Mouse (Mus musculus) lung, postnatal 0 days (tissue): Measurements from ENCODE around the gene Upp2. TPM values are rescaled to one million over a fixed set of nuclear protein-coding genes. Genes with fewer than 3 reads are reported as not detected.

ENCODE experiments used
- ATAC-seq: fragments of 200-750 bp; cut with Nextera tagmentation; 2 replicates; pipeline ENCODE4 v1.8.0; 2017; ENCODE audit warnings: moderate library complexity
- DNase-seq: peaks from one replicate; pipeline ENCODE4 v3.0.0-alpha.2; 2016; ENCODE audit warnings: low spot score
- H3K27ac ChIP-seq: fragments of 300-500 bp; sonication (generic); 2 replicates; pipeline ENCODE4 v1.5.1; 2014; ENCODE audit warnings: antibody characterized with exemption, mild to moderate bottlenecking, low read length, mixed read lengths
- H3K27me3 ChIP-seq: fragments of 300-500 bp; sonication (generic); replicated peaks from 2 replicates; pipeline ENCODE4 v1.6.1; 2014; ENCODE audit warnings: low read length, mixed read lengths; ENCODE audit not compliant: insufficient read depth
- H3K36me3 ChIP-seq: fragments of 300-500 bp; sonication (generic); 2 replicates; pipeline ENCODE4 v1.6.1; 2014; ENCODE audit warnings: low read length, mixed read lengths; ENCODE audit not compliant: insufficient read depth
- H3K4me1 ChIP-seq: fragments of 300-500 bp; sonication (generic); 2 replicates; pipeline ENCODE4 v1.6.1; 2014; ENCODE audit warnings: antibody characterized with exemption, low read depth, low read length, mixed read lengths; ENCODE audit not compliant: insufficient read depth
- H3K4me2 ChIP-seq: fragments of 300-500 bp; sonication (generic); replicated peaks from 2 replicates; pipeline ENCODE4 v1.6.1; 2014; ENCODE audit warnings: low read depth, mild to moderate bottlenecking, low read length, moderate library complexity, mixed read lengths
- H3K4me3 ChIP-seq: fragments of 300-500 bp; sonication (generic); 2 replicates; pipeline ENCODE4 v1.5.1; 2014; ENCODE audit warnings: low read depth, low read length
- H3K9ac ChIP-seq: fragments of 300-500 bp; sonication (generic); replicated peaks from 2 replicates; pipeline ENCODE4 v1.6.1; 2014; ENCODE audit warnings: low read depth, mild to moderate bottlenecking
- H3K9me3 ChIP-seq: fragments of 300-500 bp; sonication (generic); 2 replicates; pipeline ENCODE4 v1.6.1; 2016; ENCODE audit warnings: low read length, mixed read lengths
- CTCF ChIP-seq: IDR thresholded peaks from 2 replicates; pipeline ENCODE4 v1.5.1; 2016; ENCODE audit warnings: antibody characterized with exemption, mild to moderate bottlenecking
- EP300 ChIP-seq: IDR thresholded peaks from 2 replicates; pipeline ENCODE4 v1.6.1; 2016; ENCODE audit warnings: antibody characterized with exemption, mild to moderate bottlenecking, control low read depth
- WGBS: fragments of 180-500 bp; shearing (Covaris S2); extraction: QIAGEN DNeasy Blood & Tissue Kit; methylation state at CpG from one replicate; pipeline ENCODE4 v1.1.7; 2014; 5-methylcytosine and 5-hydroxymethylcytosine counted together
- polyA plus RNA-seq: library from polyadenylated mRNA; unstranded; fragments of >200 nt; fragmentation: Nextera tagmentation; extraction: Ambion mirVana; gene quantifications from 2 replicates; pipeline ENCODE4 v1.2.1, GENCODE M21; 2015

The Upp2 gene
- polyA plus RNA-seq, 1 experiment from 2014 or later: 6.4 TPM

GRCm38 (mm10) chr2:58741213-58741612, 174.1 kb downstream of the Upp2 start:
- TF ChIP-seq EP300: no peak
- ATAC-seq: no peak

GRCm38 (mm10) chr2:58742026-58742425, 174.9 kb downstream of the Upp2 start:
- no peak overlapping the region for H3K4me2 ChIP-seq
- no peak for DNase-seq
- TF ChIP-seq EP300 (no peak), CTCF (no peak)
- no peak overlapping the region for H3K9ac ChIP-seq
- no peaks in the 10 kb centered on the region for H3K9me3 ChIP-seq
- H3K36me3 ChIP-seq: no peaks in the 10 kb centered on the region
- WGBS: 87% methylated on average over 4 of the region's 4 CpGs
- H3K27me3 ChIP-seq: no peaks in the 10 kb centered on the region
- H3K4me1 ChIP-seq: no peaks in the 10 kb centered on the region
- no peak overlapping the region for H3K4me3 ChIP-seq
- no peak overlapping the region for H3K27ac ChIP-seq
- ATAC-seq: no peak

More at GRCm38 (mm10) chr2:58741213-58741612, 174.1 kb downstream of the Upp2 start:
- Histone ChIP-seq H3K4me3 (no peak overlapping the region), H3K27ac (no peak overlapping the region), H3K4me1 (no peaks in the 10 kb centered on the region), H3K4me2 (no peak overlapping the region), H3K9ac (no peak overlapping the region), H3K36me3 (no peaks in the 10 kb centered on the region), H3K27me3 (no peaks in the 10 kb centered on the region), H3K9me3 (no peaks in the 10 kb centered on the region)
- WGBS: 69% methylated on average over 1 of the region's 1 CpGs
- no peak for DNase-seq

DNA sequence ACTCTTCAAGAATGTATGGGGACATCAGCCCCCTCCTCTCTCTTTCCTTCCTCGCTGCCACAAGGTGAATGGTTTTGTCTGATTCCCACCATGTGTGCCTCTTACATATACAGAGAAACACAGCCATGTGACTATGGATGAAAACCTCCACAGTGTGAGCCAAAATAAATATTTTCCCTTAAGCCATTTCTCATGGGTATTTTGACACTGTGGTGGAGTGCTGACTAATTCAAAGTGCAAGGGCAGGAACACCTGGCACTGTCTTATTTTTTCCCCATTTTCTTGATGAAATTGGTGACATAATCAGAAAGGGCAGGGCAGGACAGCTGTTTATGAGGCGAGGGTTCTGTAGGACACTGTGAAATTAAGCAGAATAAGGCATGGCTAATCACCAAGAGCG, 176.3 kb downstream of the Upp2 start:
- ATAC-seq: no peak

DNA sequence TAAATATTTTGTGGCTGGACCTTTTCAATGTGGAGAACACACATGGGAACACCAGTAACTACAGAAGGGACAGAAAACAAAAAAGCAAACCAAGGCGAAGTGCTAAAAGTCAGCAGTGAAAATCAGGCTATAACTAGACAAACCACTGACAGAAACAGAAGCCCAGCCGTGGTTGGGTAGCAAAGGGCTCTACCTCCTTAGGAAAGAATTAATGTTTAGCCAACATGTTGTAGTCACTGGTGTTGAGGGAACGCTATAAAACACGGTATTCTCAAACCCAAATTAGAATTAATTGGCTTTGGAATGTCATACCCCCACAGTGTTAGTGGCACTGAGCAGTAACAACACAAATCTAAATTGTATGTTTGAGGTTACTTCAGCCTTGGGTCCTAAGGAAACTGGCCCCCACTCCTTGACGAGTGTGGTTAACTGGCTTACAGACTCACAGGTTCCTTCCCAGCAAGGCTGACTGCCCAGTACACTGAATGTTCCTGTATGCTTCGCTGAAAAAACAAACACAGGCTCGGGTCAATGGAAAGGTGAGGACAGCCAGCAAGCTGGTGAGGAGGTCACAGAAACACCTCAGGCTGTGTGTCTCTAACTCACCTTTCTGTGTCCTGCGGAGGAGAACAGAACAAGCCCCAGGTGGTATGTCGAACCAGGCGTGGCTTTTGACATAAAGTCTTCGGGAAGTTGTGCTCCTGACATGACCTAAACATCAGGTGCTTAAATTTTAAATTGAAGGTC, 180.6 kb downstream of the Upp2 start:
- 38% methylated on average over 11 of the region's 11 CpGs for WGBS
- no peaks in the 10 kb centered on the region for H3K27me3 ChIP-seq
- no peak for TF ChIP-seq CTCF
- TF ChIP-seq EP300: no peak
- no peak overlapping the region for H3K4me3 ChIP-seq
- H3K4me2 ChIP-seq: no peak overlapping the region
- H3K36me3 ChIP-seq: no peaks in the 10 kb centered on the region
- H3K4me1 ChIP-seq: no peaks in the 10 kb centered on the region
- H3K9me3 ChIP-seq: no peaks in the 10 kb centered on the region
- no peak overlapping the region for H3K27ac ChIP-seq
- no peak for ATAC-seq
- DNase-seq: no peak
- H3K9ac ChIP-seq: no peak overlapping the region

More for the DNA sequence above, 176.3 kb downstream of the Upp2 start:
- no peak for TF ChIP-seq EP300
- Histone ChIP-seq H3K9me3 (no peaks in the 10 kb centered on the region), H3K27me3 (no peaks in the 10 kb centered on the region), H3K4me2 (no peak overlapping the region), H3K4me1 (no peaks in the 10 kb centered on the region), H3K36me3 (no peaks in the 10 kb centered on the region), H3K9ac (no peak overlapping the region), H3K4me3 (no peak overlapping the region), H3K27ac (no peak overlapping the region)
- DNase-seq: peak; percentile 6
- WGBS: 61% methylated on average over 3 of the region's 3 CpGs

DNA sequence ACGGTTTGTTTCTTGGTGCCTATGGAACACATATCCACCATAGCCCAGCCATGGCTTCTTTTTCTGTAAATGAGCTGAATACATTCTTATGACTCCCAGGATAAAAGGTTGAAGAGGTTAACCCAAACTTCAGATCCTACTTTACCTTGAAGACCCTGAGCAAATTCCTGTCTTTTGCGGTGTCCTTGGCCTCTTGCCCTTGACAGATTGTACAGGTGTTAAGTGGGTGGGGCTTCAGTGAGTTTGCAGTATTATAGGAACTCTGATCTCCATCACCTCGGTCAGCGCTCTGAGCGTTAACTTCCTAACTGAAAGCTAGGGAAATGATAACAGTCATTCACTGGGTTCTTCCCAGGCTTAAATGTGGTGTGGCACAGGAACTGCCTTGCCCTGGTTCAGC, 181.2 kb downstream of the Upp2 start:
- Histone ChIP-seq H3K36me3 (no peaks in the 10 kb centered on the region), H3K4me3 (no peak overlapping the region), H3K27me3 (no peaks in the 10 kb centered on the region), H3K9ac (no peak overlapping the region), H3K27ac (no peak overlapping the region), H3K4me1 (no peaks in the 10 kb centered on the region), H3K4me2 (no peak overlapping the region), H3K9me3 (no peaks in the 10 kb centered on the region)
- no peak for ATAC-seq
- TF ChIP-seq EP300: no peak
- TF ChIP-seq CTCF: no peak
- DNase-seq: no peak
- WGBS: 52% methylated on average over 5 of the region's 5 CpGs

GRCm38 (mm10) chr2:58752891-58753290, 185.8 kb downstream of the Upp2 start:
- Histone ChIP-seq H3K4me1 (no peaks in the 10 kb centered on the region), H3K36me3 (no peaks in the 10 kb centered on the region), H3K9me3 (no peaks in the 10 kb centered on the region), H3K4me2 (no peak overlapping the region), H3K27me3 (no peaks in the 10 kb centered on the region), H3K27ac (no peak overlapping the region), H3K4me3 (no peak overlapping the region), H3K9ac (no peak overlapping the region)
- no peak for ATAC-seq
- WGBS: 47% methylated on average over 2 of the region's 2 CpGs
- TF ChIP-seq CTCF: no peak
- no peak for TF ChIP-seq EP300
- DNase-seq: no peak
